Mouse (Mus musculus) kidney, postnatal 10 days (tissue): ENCODE results near the gene D17H6S53E.
"Not testable (repeated sequence)": the region's sequence is repeated elsewhere in the genome, so short reads cannot be mapped to it uniquely, and the experiment has no call there.

Source experiments
- DNase-seq: peaks from one replicate; pipeline ENCODE4 v3.0.0; 2021; ENCODE audit warnings: mixed read lengths

D17H6S53E gene

DNA sequence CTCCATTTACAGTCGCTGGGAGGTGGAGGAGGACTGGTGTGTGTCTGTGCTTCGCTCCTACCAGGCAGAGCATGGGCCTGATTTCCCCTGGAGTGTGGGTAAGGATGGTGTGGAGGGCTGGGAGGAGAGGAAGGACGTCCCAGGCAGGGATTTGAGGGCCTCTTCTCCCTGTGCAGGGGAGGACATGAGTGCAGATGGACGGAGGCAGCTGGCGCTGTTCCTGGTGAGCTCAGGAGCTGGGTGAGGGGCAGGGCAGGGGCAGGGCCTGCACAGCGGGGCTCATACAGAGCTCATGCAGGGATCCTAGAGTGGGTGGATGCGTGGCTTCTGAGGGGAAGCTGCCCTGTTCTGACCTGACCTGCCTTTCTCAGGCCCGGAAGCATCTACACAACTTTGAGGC, 23.9 kb upstream of the D17H6S53E start:
- DNase-seq = no peak

DNA sequence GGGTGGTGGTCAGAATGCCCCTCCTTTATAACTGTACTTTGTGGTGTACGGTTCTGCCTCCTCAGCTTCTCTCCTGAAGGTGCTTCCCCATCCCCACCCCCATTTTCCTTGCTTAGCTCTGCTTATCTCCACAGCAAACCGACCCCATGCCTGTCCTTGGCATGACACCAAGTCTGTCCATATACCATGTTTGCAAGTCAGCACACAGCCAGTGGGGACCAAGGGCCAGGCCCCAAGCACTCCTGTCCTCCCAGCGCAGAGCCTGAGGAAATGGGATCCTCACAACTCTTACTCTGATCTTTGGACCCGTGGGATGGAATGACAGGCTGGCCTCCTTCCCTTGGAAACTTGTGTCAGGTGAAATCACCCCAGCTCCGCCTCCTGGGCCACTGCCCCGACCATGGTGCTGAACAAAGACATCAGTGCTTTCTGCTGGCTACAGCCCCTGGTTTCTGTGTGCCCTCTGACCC, 22.9 kb upstream of the D17H6S53E start:
- peak; percentile 69 for DNase-seq

DNA sequence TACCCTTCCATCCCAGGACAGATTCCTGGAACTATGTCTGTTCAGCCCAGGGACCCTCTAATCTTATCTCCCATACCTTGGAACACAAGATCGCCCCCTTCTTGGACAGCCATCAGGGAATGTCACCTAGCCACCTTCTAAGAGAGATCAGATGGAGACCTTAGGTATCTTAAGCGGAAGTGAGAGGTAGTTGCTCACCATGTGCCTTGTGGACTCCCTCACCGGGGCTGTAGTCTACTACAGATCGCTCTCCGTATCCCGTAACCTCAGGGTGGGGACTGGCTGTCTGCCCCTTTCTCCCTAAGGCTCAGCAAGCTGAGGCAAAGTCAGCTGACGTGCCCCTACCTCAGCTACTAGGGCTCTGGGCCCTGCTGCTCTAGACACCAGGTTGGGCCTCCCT, 22.1 kb upstream of the D17H6S53E start:
- no peak for DNase-seq

DNA sequence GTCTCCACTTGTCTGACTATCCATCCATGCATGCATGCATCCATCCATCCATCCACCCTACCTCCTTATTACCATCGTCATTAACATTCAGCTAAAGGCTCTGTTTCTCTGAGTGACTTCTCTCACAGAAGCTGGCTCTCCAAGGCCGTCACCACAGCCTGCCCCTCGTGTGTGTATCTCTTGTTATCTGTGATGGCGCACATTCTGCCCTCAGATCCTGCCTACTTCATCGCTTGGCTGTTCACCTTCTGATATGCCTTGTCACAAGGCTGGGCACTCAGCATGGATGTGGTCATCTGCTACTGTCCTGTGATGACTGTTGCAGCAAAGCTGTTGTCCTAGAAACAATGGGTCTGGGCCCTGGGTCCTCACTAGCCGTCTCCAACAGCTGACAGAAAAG, 21.4 kb upstream of the D17H6S53E start:
- no peak for DNase-seq

DNA sequence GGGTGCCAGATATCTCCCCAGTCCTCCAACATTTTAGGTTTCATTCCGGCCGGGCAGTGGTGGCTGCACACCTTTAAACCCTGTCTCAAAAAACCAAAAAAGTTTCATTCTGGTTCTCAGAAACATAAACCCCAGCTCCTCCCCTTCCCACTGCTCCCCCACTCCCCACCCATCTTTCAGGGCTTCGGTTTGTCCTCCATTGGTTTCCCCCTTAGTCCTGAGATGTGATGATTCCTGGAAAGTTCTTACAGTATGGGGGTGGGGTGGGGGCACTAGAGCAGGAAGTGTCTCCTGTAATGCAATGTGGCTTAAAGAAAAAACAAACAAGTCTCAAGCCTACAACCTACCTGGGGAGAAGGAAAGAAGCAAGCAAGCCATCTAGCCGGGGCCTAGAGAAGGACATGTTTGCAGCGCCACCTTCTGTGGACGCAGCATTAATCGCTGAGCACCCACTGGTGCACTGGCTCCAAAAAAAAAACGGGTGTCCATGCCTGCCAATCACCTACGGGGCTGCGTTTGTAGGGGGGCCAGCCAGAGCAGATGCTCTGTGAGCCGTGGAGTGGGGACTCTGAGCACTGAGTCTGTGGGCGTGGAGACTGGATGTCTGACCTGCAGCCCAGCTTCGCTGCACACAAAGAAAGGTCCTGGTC, 20.3 kb upstream of the D17H6S53E start:
- peak; percentile 73 for DNase-seq

DNA sequence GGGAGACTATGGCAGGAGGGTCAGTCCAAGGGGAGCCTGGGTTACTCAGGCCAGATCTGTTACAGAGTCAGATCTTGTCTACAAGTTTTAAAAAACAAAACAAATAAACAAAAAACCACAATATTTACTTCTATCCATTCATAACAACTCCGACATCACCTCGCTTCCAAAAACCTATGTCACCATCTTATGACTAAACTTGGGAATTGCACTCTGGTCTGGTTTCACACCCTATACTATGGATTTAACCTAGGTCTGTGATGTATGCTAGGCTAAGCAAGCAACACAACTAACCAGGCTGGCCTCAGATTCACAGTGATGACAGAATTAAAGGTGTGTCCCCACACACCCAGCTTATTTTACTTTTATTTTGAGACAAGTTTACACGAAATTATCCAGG, 19.7 kb upstream of the D17H6S53E start:
- DNase-seq = no peak

DNA sequence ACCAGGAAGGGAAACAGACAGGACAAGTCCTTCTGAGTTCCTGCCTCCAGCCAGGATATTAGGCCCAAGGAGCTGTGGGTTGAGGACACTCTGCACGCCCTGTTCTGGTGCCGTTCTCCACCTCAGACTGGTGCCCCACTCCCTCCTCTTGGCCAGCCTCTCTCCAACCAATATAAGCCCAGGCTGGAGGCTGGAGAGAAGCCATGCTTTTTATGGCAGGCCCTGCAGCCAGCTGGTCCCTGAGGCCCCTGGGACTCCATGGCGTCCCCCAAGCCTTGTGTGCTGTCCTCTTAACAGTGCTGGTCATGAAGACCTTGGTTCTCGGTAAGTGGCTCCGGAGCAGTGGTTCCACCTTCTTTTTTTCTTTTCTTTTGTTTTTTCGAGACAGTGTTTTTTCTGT, 18.1 kb upstream of the D17H6S53E start, which contains the start of gene Ly6g5c:
Gene Ly6g5c (plus strand): TSS at position 183 of the 400 bp plus-strand sequence.
- no peak for DNase-seq

DNA sequence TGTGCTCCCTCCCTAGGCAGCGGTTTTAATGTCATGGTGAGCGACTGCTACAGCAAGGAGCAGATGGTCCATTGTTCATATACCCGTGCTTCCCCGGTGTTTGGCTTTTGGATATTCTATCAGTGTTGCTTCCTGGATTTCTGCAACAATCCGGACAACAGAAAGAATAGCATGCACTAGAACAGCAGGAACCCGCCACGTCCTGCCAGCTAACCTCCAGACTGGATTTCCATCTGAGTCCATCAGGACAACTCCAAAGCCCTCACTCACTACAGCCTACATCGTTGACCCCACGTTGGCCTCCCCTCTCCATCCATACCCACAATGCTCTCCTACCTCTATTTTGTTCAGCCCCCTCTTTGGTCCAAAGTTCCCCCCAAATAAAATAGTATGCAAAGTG, 14.4 kb upstream of the D17H6S53E start:
- DNase-seq = no peak

DNA sequence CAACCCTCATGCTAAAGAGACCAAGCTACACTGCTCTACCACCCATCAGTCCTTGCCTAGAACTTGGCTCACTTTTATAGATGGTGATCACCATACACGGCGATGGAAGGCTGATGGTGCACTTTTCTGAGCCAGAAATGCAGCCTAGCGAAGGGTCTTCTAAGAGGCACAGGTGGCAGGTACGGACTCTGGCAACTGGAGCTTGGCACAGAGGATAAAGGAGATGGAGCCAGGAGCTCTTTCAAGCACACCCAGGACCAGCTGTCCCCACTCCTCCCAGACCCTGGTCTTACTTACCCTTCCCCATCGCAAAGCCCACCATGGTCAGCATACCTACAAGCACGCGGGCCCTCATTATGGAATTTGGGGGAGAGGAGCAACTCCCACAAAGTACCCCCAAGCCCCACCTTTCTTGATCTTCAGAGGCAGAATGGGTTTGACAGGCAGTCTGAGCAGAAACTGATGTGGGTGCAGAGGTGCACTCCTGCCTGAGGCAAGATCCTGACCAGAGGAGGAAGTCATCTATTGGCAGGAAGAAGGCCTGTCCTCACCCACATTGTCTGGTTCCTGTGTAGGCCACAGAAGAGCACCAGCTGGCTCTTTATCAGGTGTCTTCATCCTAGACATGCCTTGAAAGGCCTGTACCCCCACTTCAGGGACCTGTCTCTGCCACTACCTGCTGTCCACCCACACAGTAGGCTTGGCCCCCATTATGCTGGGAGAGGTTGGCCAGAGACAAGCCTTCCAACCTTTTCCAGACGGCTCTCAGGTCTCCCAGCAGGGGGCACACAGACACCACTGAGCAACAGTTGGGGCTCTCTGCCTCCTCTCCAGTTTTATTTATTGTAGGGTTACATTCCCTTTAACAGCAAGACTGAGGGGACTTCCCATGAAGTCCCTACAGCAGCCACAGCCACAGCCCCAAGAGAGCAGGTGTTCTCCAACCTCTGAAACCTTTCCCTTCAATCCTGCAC, 10.8 kb upstream of the D17H6S53E start, which contains the start of gene Ly6g5b:
Gene Ly6g5b (minus strand): TSS at position 383 of the 974 bp plus-strand sequence.
- DNase-seq = peak; percentile 49

DNA sequence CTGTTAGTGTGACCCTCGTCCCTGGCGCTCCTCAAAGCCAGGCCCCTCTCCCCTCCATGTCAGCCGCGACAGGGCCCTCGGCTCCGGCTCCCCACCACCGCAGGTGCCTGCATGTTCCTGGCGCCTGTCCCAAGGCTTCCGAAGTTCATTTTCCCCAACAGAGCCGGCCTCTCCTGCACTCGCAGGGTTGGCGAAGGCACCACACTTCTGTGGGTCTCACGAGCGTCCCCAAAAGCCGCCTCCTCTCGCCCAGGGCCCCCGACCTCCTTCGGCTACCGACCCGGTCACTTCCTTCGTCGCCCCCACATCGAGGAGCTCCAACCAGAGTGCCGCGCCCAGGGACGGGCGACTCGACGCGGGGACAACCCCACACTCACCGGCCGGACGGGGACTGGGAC, 5.4 kb upstream of the D17H6S53E start:
- peak; percentile 68 for DNase-seq

DNA sequence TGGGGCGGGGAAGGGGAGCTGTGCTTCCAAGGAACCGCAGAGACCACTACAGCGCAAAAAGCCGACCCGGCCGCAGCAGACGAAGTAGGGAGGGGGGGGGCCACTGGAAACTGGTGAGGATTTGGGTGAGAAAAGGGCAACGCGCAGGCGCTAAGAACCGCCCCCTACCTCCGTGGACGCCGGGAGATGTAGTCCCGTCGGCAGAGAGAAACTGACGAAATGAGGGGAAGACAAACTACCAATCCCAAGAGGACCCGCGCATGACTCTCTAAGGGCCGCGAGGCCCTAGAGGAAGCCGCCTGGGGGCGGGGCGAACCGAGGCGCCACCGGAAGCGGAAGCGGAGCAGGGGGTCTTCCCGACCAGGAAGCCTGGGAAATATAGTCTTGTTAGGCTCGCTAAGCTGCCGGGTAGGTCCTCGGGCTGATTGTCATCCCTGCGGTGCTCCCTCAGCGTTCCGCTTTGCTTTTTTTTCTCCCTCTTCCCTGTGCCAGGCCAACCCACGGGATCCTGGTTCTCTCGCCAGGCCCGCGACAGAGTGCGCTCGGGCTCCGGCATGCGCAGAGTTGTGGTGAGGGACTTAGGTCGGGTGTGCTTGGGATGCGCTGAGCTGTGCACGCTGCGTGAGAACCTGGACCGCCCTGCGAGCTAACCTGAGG, 4.9 kb upstream of the D17H6S53E start, which contains the start of gene Gpank1:
Gene Gpank1 (plus strand): TSS at position 313 of the 657 bp plus-strand sequence.
- peak; percentile 99 for DNase-seq

DNA sequence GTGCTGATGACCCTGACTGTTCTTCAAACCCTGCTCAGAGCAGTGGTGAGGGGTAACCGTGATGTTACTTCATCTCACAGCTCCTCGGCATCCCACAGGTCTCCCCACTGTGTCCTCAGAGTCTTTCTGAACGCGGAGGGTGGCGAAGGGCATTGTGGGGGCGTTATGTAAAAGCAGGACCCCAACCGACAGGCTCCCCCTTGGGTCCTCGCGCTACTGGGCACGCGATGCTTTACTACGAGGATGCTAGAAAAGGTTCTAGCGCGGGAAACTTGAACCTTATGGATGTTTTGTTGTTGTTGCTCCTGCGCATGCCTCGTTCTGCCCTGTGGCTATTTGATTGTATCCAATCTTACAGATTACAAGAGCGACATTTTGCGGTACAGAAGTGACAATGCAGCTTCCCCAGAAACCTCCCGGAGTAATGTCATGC, 4.3 kb upstream of the D17H6S53E start, which contains the start of gene Csnk2b:
Gene Csnk2b (minus strand): TSS at position 183 of the 433 bp plus-strand sequence.
- peak; percentile 69 for DNase-seq

DNA sequence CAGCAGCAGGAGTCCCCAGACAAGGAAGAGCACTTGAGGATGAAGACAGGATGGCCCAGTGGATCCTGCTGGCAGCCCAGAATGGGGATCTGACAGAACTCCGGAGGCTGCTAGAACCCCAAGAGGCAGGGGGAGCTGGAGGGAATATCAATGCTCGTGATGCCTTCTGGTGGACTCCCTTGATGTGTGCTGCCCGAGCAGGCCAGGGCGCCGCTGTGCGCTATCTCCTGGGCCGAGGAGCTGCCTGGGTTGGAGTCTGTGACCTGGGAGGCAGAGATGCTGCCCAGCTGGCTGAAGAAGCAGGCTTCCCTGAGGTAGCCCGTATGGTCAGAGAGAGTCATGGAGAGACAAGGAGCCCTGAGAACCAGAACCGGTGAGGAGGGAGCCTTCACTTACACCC, 2.9 kb upstream of the D17H6S53E start:
- DNase-seq = not testable (repeated sequence)

DNA sequence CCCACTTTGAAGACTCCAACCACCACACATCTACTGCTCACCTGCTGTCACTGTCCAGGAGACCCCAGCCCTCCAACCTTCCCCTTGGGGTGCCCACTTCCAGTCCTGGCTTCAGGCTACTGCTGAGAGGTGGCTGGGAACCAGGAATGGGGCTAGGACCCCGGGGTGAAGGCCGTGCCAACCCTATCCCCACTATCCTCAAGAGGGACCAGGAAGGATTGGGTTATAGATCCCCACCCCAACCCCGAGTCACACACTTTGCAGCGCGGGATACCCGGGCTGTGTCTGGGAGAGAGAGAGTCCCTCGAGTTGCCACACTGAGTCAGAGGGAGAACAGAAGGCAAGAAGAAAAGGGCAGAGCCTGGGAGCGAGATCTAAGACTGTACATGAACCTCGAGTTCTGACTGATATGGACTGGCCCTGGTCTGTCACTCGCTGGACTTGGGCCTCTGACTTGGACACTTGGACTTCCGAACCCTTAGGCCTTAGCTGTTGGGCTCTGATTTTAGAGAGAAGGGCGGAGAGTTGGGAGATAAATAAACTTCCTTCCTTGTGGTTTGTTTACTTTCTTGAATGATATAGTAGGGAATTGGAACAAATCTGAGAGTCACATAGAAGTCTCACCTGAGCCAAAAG, 1.8 kb upstream of the D17H6S53E start:
- DNase-seq = not testable (repeated sequence)

DNA sequence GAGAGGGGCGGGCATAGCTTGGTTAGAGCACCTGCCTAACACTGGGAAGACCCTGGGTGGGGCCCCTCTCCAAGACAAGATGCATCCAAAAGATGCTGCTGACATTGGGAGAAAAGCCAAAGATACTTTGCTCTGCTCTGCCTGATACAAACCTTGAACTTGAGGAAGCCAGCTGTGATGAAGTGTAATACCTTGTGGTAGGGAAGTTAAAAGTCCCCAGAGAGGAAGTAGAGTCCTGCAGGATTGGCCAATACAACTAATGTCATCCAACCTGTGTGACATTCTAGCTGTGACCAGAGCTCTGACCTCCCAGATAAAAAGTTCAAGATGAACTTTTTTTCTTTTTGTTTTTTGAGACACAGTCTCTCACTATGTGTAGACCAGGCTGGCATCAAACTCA, 1.1 kb upstream of the D17H6S53E start:
- DNase-seq = no peak

DNA sequence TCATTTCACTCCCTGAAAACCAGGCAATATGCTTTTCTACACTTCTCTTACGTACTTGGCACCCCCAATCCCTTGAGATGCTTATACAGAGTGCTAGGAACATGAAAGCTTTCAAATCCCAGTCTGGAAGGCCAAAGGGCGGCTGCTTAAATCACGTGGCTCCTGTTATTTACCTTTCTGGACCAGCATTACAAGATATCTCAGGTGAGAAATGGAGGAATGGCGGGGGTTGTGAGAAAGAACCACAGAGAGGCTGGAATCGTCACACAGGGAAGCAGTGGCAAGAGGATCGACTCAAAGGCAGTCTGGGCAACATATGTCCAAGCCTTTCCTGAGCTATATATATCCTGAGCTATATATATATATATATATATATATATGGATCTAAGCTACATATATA, 595 bp upstream of the D17H6S53E start:
- DNase-seq = no peak

DNA sequence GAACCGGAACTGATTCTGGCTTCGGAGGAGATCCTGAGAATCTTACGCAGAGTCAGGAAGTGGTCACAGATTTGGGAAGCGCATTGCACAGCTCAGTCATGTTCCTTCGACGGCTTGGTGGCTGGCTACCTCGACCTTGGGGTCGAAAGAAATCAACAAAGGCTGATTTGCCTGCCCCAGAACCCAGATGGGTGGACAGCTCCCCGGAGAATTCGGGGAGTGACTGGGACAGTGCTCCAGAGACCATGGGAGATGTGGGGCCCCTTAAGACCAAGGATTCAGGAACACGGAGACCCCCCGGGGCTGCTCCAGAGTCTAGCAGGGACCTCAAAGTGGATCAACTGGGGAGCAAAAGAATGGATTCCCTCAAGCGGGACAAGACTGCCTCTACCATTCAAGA, 844 bp downstream of the D17H6S53E start:
- no peak for DNase-seq

DNA sequence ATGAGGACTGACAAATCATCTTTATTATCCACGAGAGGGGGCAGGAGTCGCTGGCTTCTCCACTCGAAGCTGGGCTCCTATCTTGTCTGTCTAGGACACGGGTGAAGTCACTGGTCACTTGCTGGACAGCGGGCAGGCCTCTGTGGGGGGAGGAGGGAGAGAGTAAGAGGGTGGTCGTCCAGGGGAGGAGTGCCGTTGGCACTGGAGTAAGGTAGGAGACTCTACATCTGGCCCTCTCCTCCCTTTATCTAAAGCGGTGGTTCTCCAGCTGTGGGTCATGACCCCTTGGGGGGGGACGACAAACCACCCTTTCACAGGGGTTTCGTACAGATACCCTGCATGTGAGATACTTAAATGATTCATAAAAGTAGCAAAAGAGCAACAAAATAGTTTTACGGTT, 2.8 kb downstream of the D17H6S53E start:
- DNase-seq = no peak

DNA sequence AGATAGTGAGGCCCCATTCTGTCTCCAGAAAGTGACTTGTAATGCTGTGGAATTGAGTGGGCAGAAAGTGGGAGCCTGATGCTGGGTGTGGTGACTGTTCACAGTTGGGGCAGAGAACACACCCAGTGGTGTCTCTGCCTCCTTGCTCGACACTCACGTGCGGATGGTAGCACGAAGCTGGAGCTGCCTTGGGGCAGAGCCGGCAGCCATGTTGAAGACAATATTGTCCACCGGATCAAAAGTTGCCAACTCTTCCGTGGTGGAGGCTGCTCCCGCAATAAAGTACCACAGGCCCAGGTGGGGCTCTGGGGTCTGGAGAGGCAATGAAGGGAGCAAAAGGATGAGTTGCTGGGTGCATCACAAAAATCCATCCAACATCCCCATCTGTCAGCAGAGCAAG, 4.9 kb downstream of the D17H6S53E start:
- no peak for DNase-seq

DNA sequence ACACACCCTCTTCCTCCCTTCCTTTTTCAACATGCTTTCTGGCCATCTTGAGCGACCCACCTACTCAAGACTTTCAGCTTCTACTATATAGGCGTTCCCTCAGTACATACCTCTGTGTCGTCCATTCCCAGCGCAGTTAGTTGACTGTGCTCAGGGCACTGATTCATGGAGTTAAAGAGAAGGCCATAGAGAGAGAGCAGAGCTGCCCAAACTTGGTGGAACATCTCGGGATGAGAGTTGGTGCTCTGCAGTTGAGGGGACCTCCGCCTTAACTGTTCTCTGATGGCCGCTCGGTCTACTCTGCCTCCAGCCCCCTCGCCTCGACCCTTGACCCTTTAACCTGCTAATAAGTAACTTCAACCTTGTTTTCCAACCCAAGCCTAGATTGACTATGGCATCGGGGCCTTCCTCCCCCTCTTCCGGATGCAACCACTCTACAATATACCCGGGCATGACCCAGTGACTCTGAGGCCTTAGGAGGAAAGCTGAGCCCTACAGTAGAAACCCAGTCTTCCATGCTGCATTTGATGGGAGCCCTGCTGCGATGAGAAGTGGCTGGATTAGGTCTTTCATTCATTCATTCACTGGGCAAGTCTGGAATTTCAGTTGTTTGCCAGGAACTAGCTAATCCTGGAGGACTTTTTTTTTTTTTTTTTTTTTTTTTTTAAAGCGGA, 5.5 kb downstream of the D17H6S53E start, which contains the start of gene Apom:
Gene Apom (minus strand): TSS at position 551 of the 674 bp plus-strand sequence.
- DNase-seq = no peak

DNA sequence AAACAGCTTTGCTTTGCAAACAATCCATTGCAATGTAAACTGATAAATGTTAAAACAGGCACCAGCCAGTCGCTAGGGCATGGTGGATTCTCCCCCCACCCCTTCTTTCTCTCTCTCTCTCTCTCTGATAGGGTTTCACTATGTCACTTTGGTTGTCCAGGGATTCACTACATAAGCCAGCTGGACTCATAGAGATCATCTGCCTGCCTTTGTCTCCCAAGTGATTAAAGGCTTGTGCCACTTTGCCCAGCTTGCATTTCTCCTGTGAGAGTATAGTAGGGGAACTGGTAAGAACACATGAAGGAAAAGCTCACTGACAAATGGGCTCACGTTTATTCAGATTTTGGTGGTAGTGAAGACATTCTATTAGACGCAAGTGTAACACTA, 6.0 kb downstream of the D17H6S53E start:
- DNase-seq = no peak

DNA sequence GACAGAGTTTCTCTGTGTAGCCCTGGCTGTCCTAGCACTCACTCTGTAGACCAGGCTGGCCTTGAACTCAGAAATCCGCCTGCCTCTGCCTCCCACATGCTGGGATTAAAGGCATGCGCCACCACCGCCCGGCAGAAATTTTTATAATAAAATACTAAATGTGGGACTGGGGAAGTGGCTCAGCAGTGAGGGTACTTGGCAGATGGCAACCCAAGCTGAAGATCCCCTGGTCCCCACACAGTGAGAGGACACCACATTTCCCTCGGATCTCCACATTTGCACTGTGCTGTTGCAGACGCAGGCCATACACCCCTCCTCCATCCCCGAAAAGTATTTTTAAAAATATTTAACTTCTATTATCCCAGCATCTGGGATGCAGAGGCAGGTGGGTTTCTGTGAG, 7.3 kb downstream of the D17H6S53E start:
- no peak for DNase-seq
